ENCODE assay signal across 10 mouse cellular contexts in genomic region chr7:105170773-105171172, GRCm38 (mm10). TPM values are rescaled to one million over a fixed set of nuclear protein-coding genes. Genes with fewer than 3 reads are reported as not detected.
A peak's percentile ranks its signal among the peaks of the same experiment; 100 is the strongest.
DNase-seq lines count a peak whose midpoint lies in the region; ATAC-seq lines count a peak whose summit lies in the region.
"Had no signal": no experiment of that assay in that cellular context is flagged by ENCODE, and none has a peak within 500 bp of the region (broad histone marks: within the 10 kb centered on the region; RNA-seq: fewer than 3 reads in every experiment).

No protein-coding gene starts in this region.

- H3K4me2 ChIP-seq in hindbrain, embryonic 14.5 days (replicated peaks), result no peak overlapping the region

- H3K27ac ChIP-seq in hindbrain, embryonic 14.5 days, result no peak overlapping the region
- H3K27ac ChIP-seq in hindbrain, embryonic 10.5 days, result no peak overlapping the region

- peak; percentile 25 for DNase-seq in hindbrain, embryonic 14.5 days (ENCODE audit: low spot score)
- DNase-seq in hindbrain, embryonic 10.5 days (ENCODE audit: low spot score), result no peak
- peak; percentile 18 for DNase-seq in right cerebral cortex, adult 18-20 months
- DNase-seq in right cerebral cortex, postnatal 36 days (ENCODE audit: low spot score in 2 of 2), result no peak
- peak; percentile 1 for DNase-seq in forelimb bud, embryonic 11.5 days (ENCODE audit: low read depth, low spot score)
- DNase-seq in retina, postnatal 7 days (ENCODE audit: low read depth, low spot score), result peak; percentile 9
- no peak for DNase-seq in urinary bladder, postnatal 14 days (ENCODE audit: low spot score)
- no peak for DNase-seq in adrenal gland, postnatal 4 days (ENCODE audit: low spot score in 2 of 2)

- H3K4me1 ChIP-seq in hindbrain, embryonic 14.5 days (replicated peaks; ENCODE audit: control insufficient read depth, insufficient read depth, low read length), result no peaks in the 10 kb centered on the region
- H3K4me1 ChIP-seq in hindbrain, embryonic 10.5 days (replicated peaks), result no peaks in the 10 kb centered on the region

- 59% methylated on average over 4 of the region's 4 CpGs for WGBS in hindbrain, embryonic 14.5 days
- WGBS in hindbrain, embryonic 10.5 days, result 57% methylated on average over 4 of the region's 4 CpGs

- H3K36me3 ChIP-seq in hindbrain, embryonic 14.5 days (replicated peaks; ENCODE audit: control insufficient read depth, insufficient read depth), result no peaks in the 10 kb centered on the region
- H3K36me3 ChIP-seq in hindbrain, embryonic 10.5 days, result no peaks in the 10 kb centered on the region

- no peak for ATAC-seq in hindbrain, embryonic 14.5 days (ENCODE audit: low FRiP score)

- H3K9ac ChIP-seq in hindbrain, embryonic 14.5 days, result no peak overlapping the region

- H3K27me3 ChIP-seq in hindbrain, embryonic 14.5 days (ENCODE audit: control insufficient read depth, insufficient read depth, low read length), result no peaks in the 10 kb centered on the region
- no peaks in the 10 kb centered on the region for H3K27me3 ChIP-seq in hindbrain, embryonic 10.5 days (ENCODE audit: insufficient read depth, poor library complexity, severe bottlenecking)

- no peaks in the 10 kb centered on the region for H3K9me3 ChIP-seq in hindbrain, embryonic 14.5 days (ENCODE audit: control insufficient read depth, low read length)
- no peaks in the 10 kb centered on the region for H3K9me3 ChIP-seq in hindbrain, embryonic 10.5 days

- no peak overlapping the region for H3K4me3 ChIP-seq in hindbrain, embryonic 14.5 days (replicated peaks; ENCODE audit: low read length)
- H3K4me3 ChIP-seq in hindbrain, embryonic 10.5 days, result no peak overlapping the region
- H3K4me3 ChIP-seq: erythroblast, embryonic 14.5 days had no signal

RNA-seq across cellular contexts. Expression of gene Olfr684, which starts 7.3 kb away (rescaled TPM):
- not detected in 2 replicates for polyA plus RNA-seq in hindbrain, embryonic 14.5 days (2014; fragmentation: Nextera tagmentation; extraction: Ambion mirVana)
- not detected in 2 replicates for polyA plus RNA-seq in hindbrain, embryonic 10.5 days (2016; fragmentation: Nextera tagmentation; extraction: Ambion mirVana)
- total RNA-seq in adrenal gland, postnatal 4 days (2021), result not detected
- polyA plus RNA-seq: erythroblast, embryonic 14.5 days; liver, embryonic 16.5 days had no signal

RNA-seq across cellular contexts. Expression of gene Olfr685, which starts 15.0 kb away (rescaled TPM):
- not detected in 2 replicates for polyA plus RNA-seq in hindbrain, embryonic 14.5 days (2014; fragmentation: Nextera tagmentation; extraction: Ambion mirVana)
- polyA plus RNA-seq in hindbrain, embryonic 10.5 days (2016; fragmentation: Nextera tagmentation; extraction: Ambion mirVana), result not detected in 2 replicates
- not detected for total RNA-seq in adrenal gland, postnatal 4 days (2021)
- polyA plus RNA-seq: erythroblast, embryonic 14.5 days; liver, embryonic 16.5 days had no signal

RNA-seq across cellular contexts. Expression of gene Olfr683, which starts 24.0 kb away (rescaled TPM):
- polyA plus RNA-seq in hindbrain, embryonic 14.5 days (2014; fragmentation: Nextera tagmentation; extraction: Ambion mirVana), result not detected in 2 replicates
- not detected in 2 replicates for polyA plus RNA-seq in hindbrain, embryonic 10.5 days (2016; fragmentation: Nextera tagmentation; extraction: Ambion mirVana)
- total RNA-seq in adrenal gland, postnatal 4 days (2021), result not detected
- polyA plus RNA-seq: erythroblast, embryonic 14.5 days; liver, embryonic 16.5 days had no signal

RNA-seq across cellular contexts. Expression of gene Olfr686, which starts 36.5 kb away (rescaled TPM):
- not detected in 2 replicates for polyA plus RNA-seq in hindbrain, embryonic 14.5 days (2014; fragmentation: Nextera tagmentation; extraction: Ambion mirVana)
- not detected in 2 replicates for polyA plus RNA-seq in hindbrain, embryonic 10.5 days (2016; fragmentation: Nextera tagmentation; extraction: Ambion mirVana)
- total RNA-seq in adrenal gland, postnatal 4 days (2021), result not detected
- polyA plus RNA-seq: erythroblast, embryonic 14.5 days; liver, embryonic 16.5 days had no signal

RNA-seq across cellular contexts. Expression of gene Olfr681, which starts 54.1 kb away (rescaled TPM):
- not detected in 2 replicates for polyA plus RNA-seq in hindbrain, embryonic 14.5 days (2014; fragmentation: Nextera tagmentation; extraction: Ambion mirVana)
- not detected in 2 replicates for polyA plus RNA-seq in hindbrain, embryonic 10.5 days (2016; fragmentation: Nextera tagmentation; extraction: Ambion mirVana)
- not detected for total RNA-seq in adrenal gland, postnatal 4 days (2021)
- polyA plus RNA-seq: erythroblast, embryonic 14.5 days; liver, embryonic 16.5 days had no signal

Comparison
In these comparisons a context has a peak if more than half of its experiments do, and no peak if none do; other contexts are left out.
1. DNase-seq: peak in hindbrain, embryonic 14.5 days (single experiment), right cerebral cortex, adult 18-20 months (single experiment), forelimb bud, embryonic 11.5 days (single experiment) and retina, postnatal 7 days (single experiment); none in hindbrain, embryonic 10.5 days (single experiment), right cerebral cortex, postnatal 36 days (0 of 2), urinary bladder, postnatal 14 days (single experiment) and adrenal gland, postnatal 4 days (0 of 2).